Mouse (Mus musculus) C2C12 (cell line): Measurements from ENCODE around the gene Als2cr12.

Experiments used
- CEBPB ChIP-seq: IDR thresholded peaks from one replicate; pipeline ENCODE4 v1.6.1; 2011; ENCODE audit warnings: low read depth, mild to moderate bottlenecking, control low read depth, moderate library complexity
- CTCF ChIP-seq: IDR thresholded peaks from one replicate; pipeline ENCODE4 v1.5.1; 2011; ENCODE audit not compliant: control insufficient read depth, insufficient read depth, insufficient read length
- FOSL1 ChIP-seq: IDR thresholded peaks from one replicate; pipeline ENCODE4 v1.8.0; 2011; ENCODE audit warnings: mild to moderate bottlenecking, low read length; ENCODE audit not compliant: poor library complexity, insufficient read depth, severe bottlenecking
- MAX ChIP-seq: IDR thresholded peaks from one replicate; pipeline ENCODE4 v1.6.1; 2011; ENCODE audit warnings: mild to moderate bottlenecking, control low read depth
- MYOD1 ChIP-seq: IDR thresholded peaks from one replicate; pipeline ENCODE4 v1.6.1; 2011; ENCODE audit warnings: low read depth; ENCODE audit not compliant: control insufficient read depth, insufficient read length
- MYOG ChIP-seq: IDR thresholded peaks from one replicate; pipeline ENCODE4 v1.6.1; 2011; ENCODE audit not compliant: control insufficient read depth, insufficient read length; ENCODE audit errors: extremely low read depth
- USF1 ChIP-seq: IDR thresholded peaks from one replicate; pipeline ENCODE4 v1.6.1; 2011; ENCODE audit warnings: low read depth, mild to moderate bottlenecking, control low read depth, moderate library complexity

DNA sequence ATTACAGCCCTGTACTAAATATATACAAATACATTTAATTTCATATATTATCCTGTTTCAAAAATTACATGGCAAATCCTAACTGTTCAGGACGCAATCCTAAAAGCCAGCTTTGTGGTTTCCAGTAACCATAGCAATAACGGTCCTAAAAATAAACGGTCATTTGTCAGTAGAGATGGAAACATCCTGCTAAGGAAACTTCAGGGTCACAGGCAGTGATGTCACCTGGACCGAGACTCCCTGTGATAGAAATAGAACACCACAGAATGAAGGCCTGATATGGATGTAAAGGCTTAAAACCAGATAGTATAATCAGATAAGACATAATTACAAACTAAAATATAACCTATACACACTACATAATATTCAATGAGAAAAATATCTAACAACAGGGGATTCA is 92.1 kb downstream of the Als2cr12 start:
- no peak for TF ChIP-seq CTCF
- no peak for TF ChIP-seq MYOD1
- no peak for TF ChIP-seq MAX
- TF ChIP-seq USF1 = no peak
- TF ChIP-seq CEBPB = no peak
- no peak for TF ChIP-seq MYOG
- TF ChIP-seq FOSL1 = no peak
